Mouse (Mus musculus): ENCODE measurements around the gene Sh3gl2.

The Sh3gl2 gene

DNA sequence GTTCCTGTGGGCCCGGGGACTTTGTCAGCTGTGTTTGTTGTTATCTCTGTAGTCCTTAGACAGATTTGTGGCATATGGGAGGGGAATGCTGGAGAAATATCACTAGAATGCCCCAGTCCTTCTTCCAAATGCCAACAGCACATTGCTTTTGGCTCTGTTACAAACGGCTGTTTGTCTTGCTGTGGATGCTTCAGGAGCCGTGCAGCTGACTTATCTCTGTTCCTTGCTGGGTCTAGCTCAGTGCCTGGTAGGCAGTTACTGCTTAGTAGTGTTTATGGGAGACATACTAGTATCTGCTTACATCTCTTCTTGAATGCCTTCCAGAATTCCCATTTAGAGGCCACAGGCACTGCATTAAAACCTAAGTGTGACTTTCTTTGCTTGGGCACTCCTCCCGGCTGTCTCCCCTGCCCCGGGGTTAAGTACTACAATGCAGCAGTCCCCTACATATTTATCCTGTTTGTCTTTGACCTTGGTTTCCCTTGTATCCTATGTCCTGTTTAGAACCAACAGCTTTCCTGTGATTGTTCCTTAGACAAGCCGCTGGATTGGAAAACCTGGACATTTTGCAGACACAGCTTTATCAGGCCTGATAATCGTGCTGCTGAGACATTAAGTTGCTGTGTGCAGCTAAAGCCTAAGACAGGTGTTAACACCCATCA is 101.1 kb downstream of the Sh3gl2 start:
- DNase-seq (ENCODE audit: low spot score in 2 of 2), result no peak

DNA sequence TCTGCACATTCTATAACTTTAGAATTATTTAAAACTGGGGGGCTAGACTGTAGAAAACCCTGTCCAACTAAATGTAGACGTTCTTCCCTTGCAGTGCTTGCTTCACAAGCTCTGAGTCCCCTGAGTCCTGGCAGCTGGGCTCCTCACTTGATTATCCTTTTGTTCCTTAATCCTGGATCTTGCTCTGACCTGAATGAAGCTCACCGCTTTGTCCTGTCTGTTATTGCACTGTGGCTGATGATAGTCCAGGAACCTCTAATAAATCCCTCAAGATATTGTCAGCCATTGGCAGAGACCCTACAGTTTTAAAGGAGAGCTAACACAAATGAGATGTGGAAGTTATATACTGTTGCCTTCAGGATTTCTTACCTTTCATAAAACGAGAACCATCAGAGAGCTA is 114.2 kb downstream of the Sh3gl2 start:
- no peak for DNase-seq (ENCODE audit: low spot score in 2 of 2)

DNA sequence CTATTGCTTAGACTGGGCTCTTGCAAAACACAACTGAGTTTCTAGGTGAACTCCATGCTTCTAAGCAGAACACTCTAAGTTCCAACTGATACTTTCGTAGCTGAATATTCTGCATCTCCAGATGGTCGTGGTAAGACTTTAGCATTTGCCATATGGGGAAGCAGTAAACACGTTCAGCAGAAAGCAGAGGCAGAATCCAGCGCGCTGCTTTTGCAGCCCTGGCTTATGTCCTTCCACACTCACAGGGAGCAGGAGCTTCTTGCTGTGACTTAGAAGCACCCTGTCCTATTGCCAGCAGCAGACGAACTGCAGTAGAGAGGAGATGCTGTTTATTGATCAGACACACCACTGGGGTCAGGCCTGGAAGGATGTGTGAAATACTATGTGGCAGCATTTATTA is 120.5 kb downstream of the Sh3gl2 start:
- peak; percentile 70 to 84 for DNase-seq (ENCODE audit: low spot score in 2 of 2)

DNA sequence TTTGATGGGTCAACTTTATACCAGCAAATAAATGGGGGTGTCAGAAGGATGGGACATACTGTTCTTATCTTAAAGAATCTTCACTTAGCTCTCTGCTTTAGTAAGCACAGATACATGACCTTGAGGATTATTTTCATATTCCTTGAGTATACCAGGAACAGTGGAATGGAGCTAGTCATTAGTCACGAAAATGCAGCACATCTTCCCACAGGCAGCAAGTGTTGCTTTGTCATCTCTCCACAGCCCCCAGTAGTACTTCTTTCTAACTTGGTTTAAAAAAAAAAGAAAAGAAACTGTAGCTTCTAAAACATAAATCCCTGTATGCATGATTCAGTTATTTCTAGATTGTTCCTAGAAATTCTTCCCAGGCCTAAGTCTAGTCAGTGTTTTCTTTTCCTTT is 121.1 kb downstream of the Sh3gl2 start:
- no peak for DNase-seq (ENCODE audit: low spot score in 2 of 2)

DNA sequence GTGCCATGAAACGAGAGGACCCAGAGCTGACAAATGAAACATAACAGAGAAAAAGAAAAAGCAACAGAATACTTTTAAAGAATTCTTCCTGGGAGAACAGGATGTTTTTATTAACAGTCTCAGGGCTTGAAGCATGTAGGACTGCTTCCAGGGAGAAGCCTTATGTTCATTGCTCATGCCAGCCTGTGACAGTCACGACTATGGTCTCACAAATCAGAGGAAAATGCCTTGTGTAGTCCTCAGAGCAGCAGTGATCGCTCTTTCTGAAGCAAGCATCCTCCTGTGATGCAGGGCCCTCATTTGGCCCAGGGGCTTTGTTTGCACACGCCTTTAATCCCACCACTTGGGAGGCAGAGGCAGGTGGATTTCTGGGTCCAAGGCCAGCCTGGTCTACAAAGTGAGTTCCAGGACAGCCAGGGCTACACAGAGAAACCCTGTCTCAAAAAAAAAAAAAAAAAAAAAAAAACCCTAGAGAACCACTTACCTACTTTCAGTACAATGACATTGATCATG is 129.8 kb downstream of the Sh3gl2 start:
- peak; percentile 59 to 75 for DNase-seq (ENCODE audit: low spot score in 2 of 2)

DNA sequence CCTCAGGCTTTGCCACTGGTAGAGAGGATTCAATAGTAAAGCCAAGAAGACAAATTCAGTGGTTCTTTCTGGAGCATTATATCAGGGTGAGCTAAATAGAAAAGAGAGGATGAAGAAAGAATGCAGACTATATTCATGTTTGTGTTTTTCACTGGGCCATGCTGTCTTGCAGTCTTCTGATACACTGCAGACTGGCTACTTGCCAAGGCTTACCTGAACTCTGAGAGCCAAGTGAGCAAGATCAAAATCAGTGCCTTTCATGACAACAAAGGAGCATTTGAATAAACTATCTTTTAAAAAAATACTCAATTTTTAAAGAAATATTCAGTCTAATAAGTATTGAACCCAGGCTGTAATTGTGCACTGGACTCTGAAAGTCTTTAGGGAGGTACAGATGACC is 131.4 kb downstream of the Sh3gl2 start:
- DNase-seq (ENCODE audit: low spot score in 2 of 2), result no peak

DNA sequence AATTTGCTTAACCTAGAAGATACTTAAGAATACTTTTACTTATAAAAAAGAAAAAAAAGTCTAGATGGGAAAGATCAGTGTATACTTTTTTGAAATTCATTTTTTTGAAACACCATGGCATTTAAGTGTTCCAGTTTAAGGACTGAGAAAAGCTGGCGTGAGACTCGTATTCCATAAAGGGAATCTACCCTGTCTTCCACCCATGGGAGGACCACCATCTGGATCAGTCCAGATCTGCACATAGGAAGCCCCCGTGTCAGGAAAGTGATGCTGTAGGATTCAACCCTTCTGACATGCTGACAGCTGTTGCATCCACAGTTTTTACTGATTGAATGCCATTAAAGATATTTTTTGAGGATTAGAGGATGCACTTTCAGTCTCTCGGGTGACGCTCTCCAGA is 134.2 kb downstream of the Sh3gl2 start:
- DNase-seq (ENCODE audit: low spot score in 2 of 2), result peak in 1 of 2 experiments; percentile 50

DNA sequence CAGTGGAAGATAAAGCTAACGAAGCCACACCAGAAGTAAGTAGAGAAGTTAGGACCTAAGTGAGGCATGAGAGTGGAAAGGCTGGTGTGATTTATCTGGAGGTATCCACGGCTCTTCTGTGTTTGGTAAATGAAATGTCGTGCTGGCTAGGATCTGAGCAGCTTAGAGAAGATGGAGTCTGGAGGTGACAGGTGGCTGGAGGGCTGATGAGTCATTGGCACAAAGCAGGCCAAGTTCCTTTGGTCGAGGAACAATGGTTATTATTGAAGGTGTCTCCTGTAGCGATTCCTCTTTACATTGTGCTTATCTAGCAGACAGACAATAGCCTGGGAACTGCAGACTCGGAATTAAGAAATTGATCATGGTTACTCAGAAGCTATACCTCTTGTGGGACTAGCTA is 135.8 kb downstream of the Sh3gl2 start:
- no peak for DNase-seq (ENCODE audit: low spot score in 2 of 2)

DNA sequence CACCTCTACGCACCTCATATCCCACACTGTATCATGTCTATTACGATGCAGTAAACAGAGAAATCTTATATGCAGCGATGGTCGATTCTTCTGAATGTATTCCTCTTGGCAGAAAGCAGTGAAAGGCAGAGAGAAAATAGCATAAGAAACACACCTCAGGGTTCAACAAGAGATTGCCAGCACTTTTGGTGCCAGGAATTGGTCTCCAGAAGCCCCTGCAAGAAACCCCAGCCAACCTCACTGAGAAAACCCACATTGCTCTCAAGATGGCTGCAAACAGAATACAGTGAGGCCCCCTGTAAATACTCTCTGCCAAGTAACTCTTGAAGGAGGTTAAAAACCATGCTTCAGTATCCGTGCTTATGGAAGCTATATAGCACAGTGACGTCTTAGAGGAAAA is 141.0 kb downstream of the Sh3gl2 start:
- DNase-seq (ENCODE audit: low spot score in 2 of 2), result no peak

DNA sequence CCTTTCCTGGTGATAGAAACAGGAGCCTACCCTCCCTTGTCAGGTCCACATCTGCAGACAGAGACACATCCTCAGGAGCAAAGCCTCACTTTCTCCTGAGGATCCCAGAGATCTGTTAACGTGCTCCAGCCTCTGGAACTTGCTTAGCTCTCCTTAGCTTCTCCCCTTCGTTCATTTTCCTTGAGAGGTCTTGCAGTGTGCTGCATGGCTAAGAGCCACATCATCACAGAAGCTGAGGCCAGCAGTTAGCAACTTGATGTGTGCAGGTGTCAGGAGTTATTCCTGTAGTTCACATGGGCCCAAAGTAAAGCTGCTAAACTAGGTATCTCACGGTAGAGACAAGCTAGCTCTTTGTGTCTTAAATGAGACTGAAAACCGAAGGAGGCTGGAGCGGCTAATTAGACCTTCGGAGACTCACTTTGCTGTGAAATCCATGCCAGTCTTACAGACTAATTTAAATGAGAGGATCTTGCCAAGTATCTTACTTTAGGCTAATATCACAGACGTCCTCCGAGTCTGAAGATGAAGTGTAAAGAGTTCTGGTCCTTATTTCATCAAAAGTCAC is 143.2 kb downstream of the Sh3gl2 start:
- no peak for DNase-seq (ENCODE audit: low spot score in 2 of 2)

DNA sequence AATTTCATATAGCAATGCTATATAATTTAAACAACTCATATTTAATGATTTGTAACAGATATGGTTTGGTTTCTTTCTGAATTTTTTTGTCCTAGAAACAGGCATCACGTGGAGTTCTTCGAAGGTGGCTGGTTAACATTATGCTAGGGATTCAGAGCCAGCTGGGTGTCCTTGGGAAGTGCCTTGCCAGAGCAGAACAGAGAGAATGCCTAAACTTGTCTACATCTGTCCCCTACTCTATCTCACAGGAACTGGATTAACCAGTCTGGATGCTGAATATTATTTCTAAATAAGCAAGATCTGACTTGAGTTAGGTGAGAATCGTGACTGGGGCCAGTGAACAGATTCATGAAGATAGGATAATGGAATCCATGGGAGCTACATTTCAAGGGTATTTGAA is 157.7 kb downstream of the Sh3gl2 start:
- no peak for DNase-seq (ENCODE audit: low spot score in 2 of 2)

DNA sequence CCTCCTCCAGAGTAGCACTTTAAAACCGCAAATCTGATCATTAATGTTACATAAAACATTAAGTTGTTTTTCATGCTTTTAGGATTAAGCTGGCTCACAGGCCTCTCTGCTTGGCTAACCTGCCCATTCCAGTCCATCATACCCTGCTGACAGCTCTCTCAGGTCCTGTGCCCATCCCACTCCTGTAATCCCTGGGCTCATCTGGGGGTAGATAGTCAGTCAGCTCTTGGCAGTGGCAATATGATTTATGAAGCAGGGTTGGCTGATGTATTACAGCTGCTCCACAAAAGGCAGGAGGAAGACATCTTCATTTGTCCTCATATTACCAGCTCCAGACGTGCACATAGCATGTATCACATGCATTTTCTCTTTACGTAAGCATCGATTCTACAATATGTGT is 158.3 kb downstream of the Sh3gl2 start:
- DNase-seq (ENCODE audit: low spot score in 2 of 2), result no peak

DNA sequence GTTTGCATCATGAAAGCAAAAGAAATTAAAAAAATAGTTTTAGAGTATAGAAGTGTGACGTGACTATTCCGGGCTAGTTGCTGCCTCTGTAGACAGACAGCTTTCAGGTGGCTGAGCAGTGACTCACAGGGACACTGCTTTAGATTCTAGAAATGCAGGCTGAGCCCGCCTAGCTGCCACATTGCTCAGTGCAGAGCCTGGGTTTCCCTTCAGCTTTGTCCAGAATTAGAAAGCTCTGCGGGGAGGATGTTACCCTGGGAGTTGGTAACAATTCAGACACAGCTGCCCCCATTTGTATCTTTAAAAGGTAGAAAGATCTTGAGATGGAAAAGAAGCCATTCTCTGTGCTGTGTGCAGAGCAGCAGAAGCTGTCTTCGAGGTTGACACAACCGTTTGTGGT is 166.1 kb downstream of the Sh3gl2 start:
- peak; percentile 33 to 53 for DNase-seq (ENCODE audit: low spot score in 2 of 2)

DNA sequence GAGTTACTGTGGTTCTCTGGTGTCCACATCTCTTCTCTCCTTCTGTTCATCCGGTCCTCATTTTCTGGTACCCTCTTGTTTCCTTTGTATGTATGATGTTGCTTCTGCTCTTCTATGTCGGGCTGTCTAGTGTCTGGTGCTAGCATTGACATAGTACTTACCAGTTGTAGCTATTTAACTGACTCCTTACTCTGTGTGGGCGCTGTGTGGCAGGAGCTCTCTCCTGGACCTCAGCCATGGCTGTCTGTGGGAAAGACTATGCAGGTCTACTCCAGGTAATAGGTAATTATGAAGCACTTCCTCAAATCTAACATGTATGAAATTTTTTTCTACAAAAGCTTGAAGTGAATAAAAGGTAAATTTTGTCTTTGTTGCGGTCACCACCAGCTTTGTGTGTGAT is 169.9 kb downstream of the Sh3gl2 start:
- no peak for DNase-seq (ENCODE audit: low spot score in 2 of 2)

DNA sequence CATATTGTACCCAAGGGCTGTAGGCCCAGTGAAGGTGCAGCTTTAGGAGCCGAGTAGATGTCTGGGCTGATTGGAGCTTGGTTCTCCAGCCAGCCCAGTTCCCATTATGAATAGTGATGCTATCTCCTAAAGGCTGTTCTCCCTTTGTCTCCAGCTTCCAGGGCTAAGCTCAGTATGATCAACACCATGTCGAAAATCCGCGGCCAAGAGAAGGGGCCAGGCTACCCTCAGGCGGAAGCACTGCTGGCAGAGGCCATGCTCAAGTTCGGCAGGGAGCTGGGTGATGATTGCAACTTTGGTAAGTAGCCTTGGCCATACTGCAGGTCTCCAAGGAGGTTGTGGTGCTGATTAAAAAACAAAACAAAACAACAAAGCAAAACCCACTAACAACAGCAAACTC is 171.3 kb downstream of the Sh3gl2 start:
- DNase-seq (ENCODE audit: low spot score in 2 of 2), result no peak

DNA sequence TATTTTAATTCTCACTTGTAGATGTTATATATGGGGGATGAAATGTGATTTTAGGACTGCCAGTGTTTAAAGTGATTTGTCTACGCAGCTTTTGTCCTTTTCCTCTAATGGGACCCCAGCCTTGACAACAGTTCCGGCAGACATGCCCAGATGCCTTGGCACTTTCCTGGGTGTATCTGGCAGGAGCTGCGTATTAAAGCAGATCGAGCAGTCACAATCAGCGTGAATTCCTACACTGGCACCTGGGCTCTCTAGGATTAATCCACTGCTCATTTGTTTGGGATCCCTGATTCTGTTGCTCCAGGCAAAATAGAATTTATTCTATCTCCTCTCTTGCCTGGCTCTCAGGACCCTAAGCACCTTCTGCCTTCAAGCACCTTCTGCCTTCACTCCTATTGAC is 171.7 kb downstream of the Sh3gl2 start:
- DNase-seq (ENCODE audit: low spot score in 2 of 2), result no peak

DNA sequence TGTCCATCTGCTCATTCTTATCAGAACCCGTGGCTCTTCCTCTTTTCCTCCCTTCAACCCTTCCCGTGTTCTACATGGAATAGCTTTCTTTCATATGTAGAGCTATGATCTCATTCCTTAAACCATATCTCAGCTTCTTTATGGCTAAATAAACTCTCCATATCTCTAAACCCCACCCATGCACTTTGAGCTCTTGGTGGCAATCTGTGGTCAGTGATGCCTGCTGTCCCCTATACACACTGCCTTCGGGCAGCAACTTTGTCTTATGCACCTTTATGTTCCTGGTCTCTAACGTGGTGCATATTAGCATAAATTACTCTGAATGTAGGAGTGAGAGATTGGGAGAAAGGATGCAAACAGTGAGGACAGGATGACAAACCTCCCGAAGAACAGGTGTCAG is 180.3 kb downstream of the Sh3gl2 start:
- no peak for DNase-seq (ENCODE audit: low spot score in 2 of 2)

DNA sequence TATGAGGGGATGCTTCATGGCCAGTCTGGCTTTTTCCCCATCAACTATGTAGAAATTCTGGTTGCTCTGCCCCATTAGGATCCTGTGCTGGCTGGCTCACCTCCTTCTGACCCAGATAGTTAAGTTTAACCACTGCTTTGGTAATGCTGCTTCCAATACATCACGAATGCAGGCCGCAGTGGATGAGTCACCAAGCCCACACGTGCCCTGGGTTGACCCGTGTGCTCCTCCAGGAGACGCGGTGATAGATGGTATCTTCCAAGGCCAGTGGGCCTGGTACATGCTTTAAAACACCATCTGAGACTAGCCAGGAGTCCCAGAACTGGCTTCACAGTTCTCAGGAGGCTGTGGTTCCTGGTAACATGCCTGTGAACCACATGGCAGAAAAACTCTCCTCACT is 182.8 kb downstream of the Sh3gl2 start:
- no peak for DNase-seq (ENCODE audit: low spot score in 2 of 2)

DNA sequence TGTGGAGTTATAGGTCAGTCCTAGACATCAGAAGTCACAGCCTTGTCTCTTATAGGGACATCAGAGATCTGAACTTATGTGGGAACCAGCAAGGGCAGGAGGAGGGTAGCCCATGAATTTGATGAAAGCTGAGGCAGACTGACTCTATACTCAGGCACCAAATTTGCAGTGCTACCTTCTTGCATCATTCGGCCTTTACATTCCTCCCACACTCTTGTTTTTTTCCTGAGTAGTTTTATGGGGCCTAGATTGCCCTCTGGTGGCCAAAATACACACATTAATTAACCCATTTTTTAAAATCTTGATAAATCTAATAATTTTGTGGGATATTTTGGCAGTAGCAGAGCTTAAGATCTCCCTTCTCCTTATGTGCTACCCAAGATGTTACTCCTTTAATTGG is 186.9 kb downstream of the Sh3gl2 start:
- no peak for DNase-seq (ENCODE audit: low spot score in 2 of 2)

DNA sequence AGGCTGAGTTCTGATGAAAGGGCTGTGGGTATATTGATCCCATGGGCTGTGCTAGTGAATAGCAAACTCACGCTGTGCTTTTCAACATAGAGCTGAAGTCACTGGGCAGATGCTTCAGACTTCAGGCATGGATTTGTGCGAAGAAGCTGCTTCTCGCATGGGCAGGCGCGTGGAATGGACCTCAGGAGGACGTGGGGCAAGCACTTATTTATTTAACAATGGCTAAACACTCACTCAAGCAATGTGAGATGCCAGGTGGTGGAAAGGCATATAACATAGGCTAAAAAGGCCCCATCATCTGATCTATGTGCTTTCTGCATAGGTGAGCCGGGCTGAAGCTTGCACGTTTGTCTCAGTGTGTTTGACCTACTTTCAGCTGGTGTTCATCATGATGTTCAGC is 193.8 kb downstream of the Sh3gl2 start:
- DNase-seq (ENCODE audit: low spot score in 2 of 2), result no peak

DNA sequence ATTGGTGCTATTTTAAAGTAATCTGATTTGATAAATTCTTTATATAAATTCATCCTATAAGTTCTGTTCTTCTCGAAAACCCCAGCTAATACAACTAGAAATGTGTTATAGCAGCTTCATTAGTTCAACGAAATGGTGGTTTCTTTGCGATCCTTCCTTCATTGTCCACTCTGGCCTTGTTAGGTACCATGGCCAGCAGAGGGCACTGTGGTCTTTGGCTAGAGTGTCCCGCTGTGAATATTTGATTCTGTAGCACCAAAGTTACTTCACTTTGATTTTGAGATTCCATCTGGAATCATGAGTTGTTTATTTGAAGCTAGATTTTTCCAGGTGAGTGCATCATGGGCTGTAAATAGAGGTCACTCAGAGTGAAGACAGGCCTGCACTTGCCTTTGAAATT is 197.9 kb downstream of the Sh3gl2 start:
- peak; percentile 61 to 79 for DNase-seq (ENCODE audit: low spot score in 2 of 2)

DNA sequence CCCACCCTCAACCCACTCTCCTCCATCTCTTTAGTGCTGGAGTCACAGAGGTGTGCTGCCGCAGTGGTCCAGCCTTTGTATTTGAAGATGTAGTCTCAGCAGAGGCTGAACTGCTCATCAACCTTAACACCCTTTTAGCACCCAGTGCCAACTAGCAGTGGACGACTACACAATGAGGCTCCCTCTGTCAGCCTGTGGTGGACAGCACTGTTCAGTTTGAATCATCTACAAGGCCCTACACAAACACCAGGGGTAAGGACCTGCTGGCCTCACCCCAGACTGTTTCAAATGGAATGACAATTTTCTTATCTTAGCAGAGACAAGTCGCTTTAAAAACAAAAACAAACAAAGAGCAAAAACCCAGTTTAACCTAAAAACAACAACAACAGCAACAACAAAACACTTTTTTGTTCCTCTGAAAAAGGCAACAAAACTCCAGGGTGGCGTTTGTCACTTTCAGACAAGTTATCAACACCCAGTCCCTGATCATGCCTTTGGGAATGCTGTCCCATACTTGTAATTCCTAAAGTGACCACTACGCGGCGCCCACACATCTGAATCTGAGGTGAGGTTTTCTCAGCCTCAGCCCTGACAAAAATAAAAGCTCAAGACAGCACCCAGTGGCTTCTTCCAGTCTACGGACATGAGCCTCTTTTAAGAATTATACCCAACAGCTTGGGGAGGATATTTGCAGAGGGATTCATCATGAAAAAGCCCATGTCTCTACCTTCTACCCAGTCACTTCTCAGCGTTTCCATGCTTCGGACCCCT is 199.7 kb downstream of the Sh3gl2 start:
- peak; percentile 57 to 66 for DNase-seq (ENCODE audit: low spot score in 2 of 2)

DNA sequence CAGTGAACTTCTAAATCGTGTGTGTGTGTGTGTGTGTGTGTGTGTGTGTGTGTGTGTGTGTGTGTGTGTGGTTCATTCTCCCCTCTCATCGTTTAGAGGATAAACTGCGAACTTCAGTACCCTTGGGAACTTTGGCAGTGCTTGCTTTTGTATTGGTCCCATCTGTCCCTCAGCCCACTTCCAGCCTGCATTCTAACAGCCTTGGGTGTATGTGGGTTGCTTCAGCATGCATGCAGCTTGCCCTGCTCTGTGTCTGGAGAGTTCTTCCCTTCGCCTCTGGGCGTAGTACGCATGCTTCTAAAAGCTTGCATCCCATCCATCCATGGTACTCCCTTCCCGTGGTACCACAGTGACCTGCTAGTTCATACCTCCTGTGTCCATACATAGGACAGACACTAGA is 200.3 kb downstream of the Sh3gl2 start:
- DNase-seq (ENCODE audit: low spot score in 2 of 2), result peak in 1 of 2 experiments; percentile 47

Measured in right cerebral cortex, postnatal 10 days (tissue).